Mouse (Mus musculus) B cell, adult 2 months (primary cell): ENCODE data around the gene Lrrc1.
A peak's percentile ranks its signal among the peaks of the same experiment; 100 is the strongest.
"Not testable (repeated sequence)": the region's sequence is repeated elsewhere in the genome, so short reads cannot be mapped to it uniquely, and the experiment has no call there.

Experiments used
- DNase-seq, 2 experiments: peaks; one replicate each; pipeline ENCODE4 v3.0.0; 2022

Gene Lrrc1

GRCm38 (mm10) chr9:77544354-77545067, at the start of gene Lrrc1:
Gene Lrrc1, minus strand, starts transcription at chr9:77544870.
- peak; percentile 71 to 79 for DNase-seq

DNA sequence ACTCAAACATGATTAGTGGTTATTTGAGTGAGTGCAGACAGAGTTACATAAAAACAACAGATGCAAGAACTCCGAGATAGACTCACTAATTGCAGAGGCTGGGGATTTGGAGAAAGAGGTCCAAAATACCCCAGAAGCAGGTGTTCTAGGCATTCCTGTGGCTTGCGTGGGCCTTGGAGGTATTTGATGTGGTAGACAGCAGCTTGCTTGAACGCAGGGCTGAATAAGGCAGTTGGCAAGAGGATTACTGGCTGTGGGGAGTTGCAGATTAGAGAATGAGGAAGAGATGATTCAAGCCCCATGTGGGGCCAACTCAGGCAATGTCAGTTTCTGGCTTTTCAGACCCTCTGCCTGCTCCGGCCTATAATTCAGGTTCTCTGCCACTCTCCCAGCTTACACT, 47.8 kb upstream of the Lrrc1 start:
- DNase-seq = no peak

DNA sequence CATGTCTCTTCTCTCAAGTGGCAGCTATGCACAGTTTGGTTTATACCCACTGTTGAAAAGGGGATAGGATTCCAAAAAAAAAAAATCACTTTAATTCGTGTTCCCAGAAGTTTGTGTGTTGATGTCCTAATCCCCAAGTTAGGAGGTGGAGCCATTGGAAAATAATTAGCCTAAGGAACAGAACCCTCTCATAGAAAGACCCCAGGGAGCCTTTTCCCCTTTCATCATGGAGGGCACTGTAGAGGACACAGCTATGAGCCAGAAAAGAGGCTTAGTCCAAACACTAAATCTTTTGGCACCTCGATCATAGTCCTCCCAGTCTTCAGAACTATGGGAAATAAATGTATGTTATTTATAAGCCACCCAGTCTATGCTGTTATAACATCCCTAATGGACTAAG, 44.8 kb upstream of the Lrrc1 start:
- no peak for DNase-seq

- DNase-seq = no peak
Observed at GRCm38 (mm10) chr9:77587616-77588015, 42.9 kb upstream of the Lrrc1 start.

DNA sequence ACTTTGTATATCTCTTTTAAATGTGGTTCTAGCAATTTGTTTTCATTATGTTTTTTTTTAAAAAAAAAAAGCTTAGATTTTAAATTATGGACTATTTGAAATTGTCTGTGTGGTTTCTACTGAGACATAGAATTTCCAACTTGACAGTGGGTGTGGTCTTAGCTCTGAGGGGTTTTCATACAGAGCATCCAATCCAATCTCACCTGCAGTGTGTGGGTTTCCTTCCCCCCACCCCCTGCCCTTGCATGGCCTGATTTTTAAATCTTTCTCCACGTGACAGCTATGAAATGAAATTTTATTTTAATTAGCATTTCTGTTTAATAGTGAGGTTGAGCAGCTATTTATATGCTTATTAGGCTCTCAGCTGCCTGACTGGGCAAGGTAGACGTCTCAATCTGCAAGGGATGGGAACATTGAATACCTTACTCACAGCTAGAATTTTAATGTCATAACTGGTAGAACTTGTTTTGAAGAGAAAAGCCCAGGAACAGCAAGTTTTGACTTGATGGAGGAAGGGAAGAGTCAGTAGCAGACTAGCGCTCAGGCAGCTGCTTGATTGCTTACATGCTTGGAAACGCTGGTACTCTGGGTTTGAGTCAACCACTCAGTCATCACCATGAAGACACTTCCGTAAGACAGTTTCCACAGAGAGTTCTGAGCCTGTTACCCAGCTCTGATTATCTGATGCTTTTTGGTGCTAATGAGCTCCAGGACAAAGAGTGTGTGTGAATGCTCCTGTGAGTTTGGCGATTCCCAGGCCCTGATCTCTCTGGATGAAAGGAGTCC, 42.3 kb upstream of the Lrrc1 start:
- DNase-seq = no peak

DNA sequence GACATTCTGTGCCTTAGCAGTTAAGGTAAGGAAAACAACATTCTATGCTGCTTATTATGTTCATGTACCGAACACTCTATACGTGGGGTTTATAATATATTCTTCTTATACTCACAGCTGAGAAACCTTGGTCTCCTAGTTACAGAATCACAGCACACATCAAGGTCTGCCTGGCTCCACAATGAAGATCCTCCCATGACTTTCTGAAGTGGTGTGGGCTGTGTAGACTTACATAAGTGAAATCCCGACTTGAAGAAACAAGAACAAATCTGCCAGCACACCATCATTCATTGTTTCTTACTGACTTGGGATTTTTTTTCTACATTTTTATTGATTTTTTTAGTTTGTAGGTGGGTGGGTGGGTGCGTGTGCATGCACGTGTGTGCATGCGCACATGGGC, 40.1 kb upstream of the Lrrc1 start:
- DNase-seq = no peak

DNA sequence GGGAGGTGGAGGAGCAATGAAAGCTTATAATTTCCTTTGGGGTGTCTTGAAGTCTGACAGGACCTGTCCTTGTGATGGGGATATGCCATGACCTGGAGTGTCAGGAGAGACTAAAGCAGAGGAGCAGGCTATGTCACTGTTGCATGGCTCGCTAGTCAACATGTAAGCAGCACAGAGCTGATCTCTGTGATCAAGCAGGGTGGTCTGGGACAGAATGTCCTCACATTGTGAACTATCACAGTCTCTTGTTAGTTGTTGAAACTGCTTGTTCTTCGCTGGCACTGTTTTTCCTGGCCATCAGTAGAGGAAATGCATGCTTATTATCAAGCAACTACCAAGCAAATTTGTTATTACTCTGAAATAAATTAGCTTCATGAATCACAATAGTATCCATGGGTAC, 38.6 kb upstream of the Lrrc1 start:
- DNase-seq = no peak

GRCm38 (mm10) chr9:77579827-77580226, 35.2 kb upstream of the Lrrc1 start:
- peak in 1 of 2 experiments; percentile 12 for DNase-seq

- no peak for DNase-seq
Observed at GRCm38 (mm10) chr9:77577931-77578330, 33.3 kb upstream of the Lrrc1 start.

GRCm38 (mm10) chr9:77577409-77577808, 32.7 kb upstream of the Lrrc1 start:
- no peak for DNase-seq

- DNase-seq = no peak
Observed at GRCm38 (mm10) chr9:77576320-77576719, 31.6 kb upstream of the Lrrc1 start.

DNA sequence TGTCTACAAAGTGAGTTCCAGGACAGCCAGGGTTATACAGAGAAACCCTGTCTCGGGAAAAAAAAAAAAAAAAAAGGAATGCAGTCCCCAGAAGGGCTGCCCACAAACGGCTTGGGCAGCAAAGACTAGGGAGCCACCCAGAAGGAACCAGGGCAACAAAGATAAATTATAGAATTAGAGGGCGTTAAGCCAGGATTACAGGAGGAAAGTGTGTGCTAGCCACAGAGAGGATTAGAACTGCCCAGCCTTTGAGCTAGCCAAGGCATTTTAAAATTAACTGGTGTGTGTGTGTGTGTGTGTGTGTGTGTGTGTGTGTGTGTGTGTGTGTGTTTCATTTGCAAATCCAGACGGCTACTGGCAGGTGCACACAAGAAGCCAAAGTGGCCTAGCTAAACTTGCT, 30.3 kb upstream of the Lrrc1 start:
- not testable (repeated sequence) for DNase-seq

DNA sequence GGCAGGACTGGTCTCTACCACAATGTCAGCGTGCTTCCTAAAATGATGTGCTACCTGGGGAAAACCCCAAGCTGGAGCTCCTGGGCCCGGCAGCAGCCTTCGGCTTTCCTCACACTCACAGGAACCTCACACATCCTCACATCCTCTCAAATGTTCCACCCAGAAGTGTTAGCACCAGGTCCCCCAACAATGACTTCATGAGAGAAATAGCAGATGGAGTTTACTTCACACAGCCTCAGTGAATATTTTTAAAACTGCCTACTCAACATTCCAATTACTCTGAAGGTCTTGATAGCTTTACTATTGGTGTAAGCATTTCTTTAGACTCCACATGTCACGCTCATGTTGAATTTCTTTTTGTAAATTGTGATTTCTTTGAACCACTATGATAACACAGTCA, 27.2 kb upstream of the Lrrc1 start:
- no peak for DNase-seq

GRCm38 (mm10) chr9:77568789-77569506, 24.3 kb upstream of the Lrrc1 start:
- no peak for DNase-seq

- no peak for DNase-seq
Observed at GRCm38 (mm10) chr9:77561827-77562226, 17.2 kb upstream of the Lrrc1 start.

- DNase-seq = no peak
Observed at GRCm38 (mm10) chr9:77557963-77558362, 13.3 kb upstream of the Lrrc1 start.

DNA sequence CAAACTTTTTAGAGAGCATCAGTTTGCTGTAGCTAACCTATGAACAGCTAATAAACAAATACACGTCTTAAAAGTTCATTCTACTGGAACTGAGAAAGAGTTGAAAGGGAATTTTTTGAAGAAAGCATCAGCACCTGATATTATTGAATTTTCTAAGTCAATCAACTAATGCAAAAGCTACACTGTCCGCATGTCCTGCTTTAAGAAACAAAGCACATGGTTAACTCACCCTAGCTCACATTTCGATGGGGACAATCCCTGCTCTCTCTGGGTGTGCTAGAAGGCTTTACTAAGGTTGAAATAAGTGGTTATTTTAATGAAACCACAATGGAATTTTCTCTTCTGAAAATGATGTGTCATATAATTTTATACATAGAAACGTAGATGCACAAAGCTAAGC, 12.5 kb upstream of the Lrrc1 start:
- DNase-seq = no peak

DNA sequence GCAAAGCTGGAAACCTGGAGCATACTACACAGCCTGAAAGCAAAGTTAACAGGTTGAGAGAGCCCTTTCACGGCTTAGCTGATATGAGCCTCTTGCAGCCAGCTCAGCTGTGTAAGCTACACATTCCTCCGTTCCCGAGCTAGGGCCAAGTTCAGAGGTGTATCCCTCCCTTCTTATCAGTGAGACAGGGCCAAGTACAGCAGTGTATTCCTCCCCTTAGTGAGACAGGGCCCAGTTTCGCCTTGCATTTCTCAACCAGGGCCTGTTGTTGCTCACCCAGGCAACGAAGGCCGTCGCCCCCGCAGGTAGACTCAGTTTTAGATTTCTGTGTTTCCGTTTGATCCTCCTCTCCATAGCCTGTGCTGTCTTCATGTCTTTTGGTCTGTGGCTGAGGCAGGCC, 11.8 kb upstream of the Lrrc1 start:
- no peak for DNase-seq

- no peak for DNase-seq
Observed at GRCm38 (mm10) chr9:77553465-77553864, 8.8 kb upstream of the Lrrc1 start.

- DNase-seq = peak; percentile 63 to 73
Observed at GRCm38 (mm10) chr9:77551036-77551512, 6.4 kb upstream of the Lrrc1 start.

DNA sequence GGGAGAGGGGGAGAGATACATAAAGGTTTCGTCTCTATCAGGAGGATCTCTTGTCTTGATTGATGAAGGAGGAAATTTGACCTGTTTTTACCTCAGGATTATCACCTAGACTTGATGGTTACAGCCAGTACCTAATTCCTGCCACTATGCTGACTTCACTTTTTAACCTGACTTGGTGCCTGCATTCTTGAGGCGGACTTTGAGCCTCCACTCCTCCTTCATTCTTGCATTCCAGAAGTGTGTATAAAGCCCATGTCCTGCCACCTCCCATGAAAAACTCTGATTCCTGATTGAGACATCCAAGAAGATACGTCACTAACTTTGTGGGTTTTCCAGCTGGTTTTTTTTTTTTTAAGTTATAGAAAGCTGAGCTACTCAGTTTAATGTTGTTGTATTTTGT, 1.3 kb upstream of the Lrrc1 start:
- DNase-seq = no peak

- no peak for DNase-seq
Observed at GRCm38 (mm10) chr9:77545068-77545421, 375 bp upstream of the Lrrc1 start.
